Mouse (Mus musculus): Measurements from ENCODE around the gene Nod1. TPM values are rescaled to one million over a fixed set of nuclear protein-coding genes. Genes with fewer than 3 reads are reported as not detected.

Gene Nod1
- total RNA-seq, 1 experiment from 2014 or later: 46.8 TPM

GRCm38 (mm10) chr6:54916941-54917340, 55.5 kb downstream of the Nod1 start:
- ATAC-seq (ENCODE audit: extremely low read depth, insufficient number of reproducible peaks, low FRiP score, poor library complexity, severe bottlenecking): no peak

- ATAC-seq (ENCODE audit: extremely low read depth, insufficient number of reproducible peaks, low FRiP score, poor library complexity, severe bottlenecking): no peak
Observed at GRCm38 (mm10) chr6:54916163-54916562, 56.2 kb downstream of the Nod1 start.

- no peak for ATAC-seq (ENCODE audit: extremely low read depth, insufficient number of reproducible peaks, low FRiP score, poor library complexity, severe bottlenecking)
Observed at GRCm38 (mm10) chr6:54914977-54915376, 57.4 kb downstream of the Nod1 start.

GRCm38 (mm10) chr6:54906053-54907040, 66.1 kb downstream of the Nod1 start:
- ATAC-seq (ENCODE audit: extremely low read depth, insufficient number of reproducible peaks, low FRiP score, poor library complexity, severe bottlenecking): no peak

- peak; percentile 77 for ATAC-seq (ENCODE audit: extremely low read depth, insufficient number of reproducible peaks, low FRiP score, poor library complexity, severe bottlenecking)
Observed at GRCm38 (mm10) chr6:54902547-54902946, 69.9 kb downstream of the Nod1 start.

- no peak for ATAC-seq (ENCODE audit: extremely low read depth, insufficient number of reproducible peaks, low FRiP score, poor library complexity, severe bottlenecking)
Observed at GRCm38 (mm10) chr6:54900256-54900655, 72.2 kb downstream of the Nod1 start.

- ATAC-seq (ENCODE audit: extremely low read depth, insufficient number of reproducible peaks, low FRiP score, poor library complexity, severe bottlenecking): no peak
Observed at GRCm38 (mm10) chr6:54891384-54891783, 81.0 kb downstream of the Nod1 start.

- ATAC-seq (ENCODE audit: extremely low read depth, insufficient number of reproducible peaks, low FRiP score, poor library complexity, severe bottlenecking): no peak
Observed at GRCm38 (mm10) chr6:54890221-54890620, 82.2 kb downstream of the Nod1 start.

GRCm38 (mm10) chr6:54886195-54886594, 86.2 kb downstream of the Nod1 start:
- no peak for ATAC-seq (ENCODE audit: extremely low read depth, insufficient number of reproducible peaks, low FRiP score, poor library complexity, severe bottlenecking)

- no peak for ATAC-seq (ENCODE audit: extremely low read depth, insufficient number of reproducible peaks, low FRiP score, poor library complexity, severe bottlenecking)
Observed at GRCm38 (mm10) chr6:54883424-54883823, 89.0 kb downstream of the Nod1 start.

- ATAC-seq (ENCODE audit: extremely low read depth, insufficient number of reproducible peaks, low FRiP score, poor library complexity, severe bottlenecking): no peak
Observed at GRCm38 (mm10) chr6:54880086-54880485, 92.3 kb downstream of the Nod1 start.

- ATAC-seq (ENCODE audit: extremely low read depth, insufficient number of reproducible peaks, low FRiP score, poor library complexity, severe bottlenecking): no peak
Observed at GRCm38 (mm10) chr6:54878546-54878945, 93.9 kb downstream of the Nod1 start.

GRCm38 (mm10) chr6:54877651-54878050, 94.8 kb downstream of the Nod1 start:
- no peak for ATAC-seq (ENCODE audit: extremely low read depth, insufficient number of reproducible peaks, low FRiP score, poor library complexity, severe bottlenecking)

- no peak for ATAC-seq (ENCODE audit: extremely low read depth, insufficient number of reproducible peaks, low FRiP score, poor library complexity, severe bottlenecking)
Observed at GRCm38 (mm10) chr6:54876782-54877181, 95.6 kb downstream of the Nod1 start.

Other genes with a start within 250 kb of the Nod1 start
- gene Znrf2, start 155.7 kb downstream of the Nod1 start, total RNA-seq (2017): 77.5 and 85.1 TPM in 2 replicates
- 35.7 and 57.7 TPM in 2 replicates for gene Ggct, start 20.3 kb upstream of the Nod1 start, total RNA-seq (2017)
- 50.6 and 58.1 TPM in 2 replicates for gene Gars, start 65.4 kb upstream of the Nod1 start, total RNA-seq (2017)
- not detected in 2 replicates for gene Crhr2, start 160.4 kb upstream of the Nod1 start, total RNA-seq (2017)
- gene Inmt, start 202.4 kb upstream of the Nod1 start, total RNA-seq (2017): not detected in 2 replicates
- not detected in 2 replicates for gene Mindy4, start 230.8 kb upstream of the Nod1 start, total RNA-seq (2017)

Data from neutrophil, adult 5-6 weeks (primary cell).